Mouse (Mus musculus) midbrain, embryonic 16.5 days (tissue): ENCODE measurements around the gene Htr1b. TPM values are rescaled to one million over a fixed set of nuclear protein-coding genes. Genes with fewer than 3 reads are reported as not detected.

Source experiments
- ATAC-seq: fragments of 200-750 bp; cut with Nextera tagmentation; 2 replicates; pipeline ENCODE4 v1.8.0; 2017; ENCODE audit warnings: moderate TSS enrichment
- H3K27ac ChIP-seq: fragments of 300-500 bp; sonication (generic); 2 replicates; pipeline ENCODE4 v1.5.1; 2014; ENCODE audit warnings: mild to moderate bottlenecking, low read length, mixed read lengths
- H3K27me3 ChIP-seq: fragments of 300-500 bp; sonication (generic); 2 replicates; pipeline ENCODE4 v1.6.1; 2014; ENCODE audit warnings: low read depth, low read length, mixed read lengths; ENCODE audit not compliant: control insufficient read depth, insufficient read depth
- H3K36me3 ChIP-seq: fragments of 300-500 bp; sonication (generic); 2 replicates; pipeline ENCODE4 v1.6.1; 2014; ENCODE audit warnings: mild to moderate bottlenecking, low read length, moderate library complexity, mixed read lengths; ENCODE audit not compliant: control insufficient read depth, insufficient read depth
- H3K4me1 ChIP-seq: fragments of 300-500 bp; sonication (generic); 2 replicates; pipeline ENCODE4 v1.6.1; 2014; ENCODE audit warnings: mild to moderate bottlenecking, low read length, mixed read lengths; ENCODE audit not compliant: control insufficient read depth, insufficient read depth
- H3K4me2 ChIP-seq: fragments of 300-500 bp; sonication (generic); 2 replicates; pipeline ENCODE4 v1.6.1; 2014; ENCODE audit warnings: mild to moderate bottlenecking, low read length, mixed read lengths
- H3K4me3 ChIP-seq: fragments of 300-500 bp; sonication (generic); 2 replicates; pipeline ENCODE4 v1.5.1; 2014; ENCODE audit warnings: low read depth, mild to moderate bottlenecking, low read length, moderate library complexity, mixed read lengths
- H3K9ac ChIP-seq: fragments of 300-500 bp; sonication (generic); 2 replicates; pipeline ENCODE4 v1.6.1; 2014; ENCODE audit warnings: low read depth, low read length, mixed read lengths
- H3K9me3 ChIP-seq: fragments of 300-500 bp; sonication (generic); replicated peaks from 2 replicates; pipeline ENCODE4 v1.6.1; 2014; ENCODE audit warnings: mild to moderate bottlenecking, low read length, mixed read lengths; ENCODE audit not compliant: control insufficient read depth, poor library complexity, severe bottlenecking
- WGBS: fragments of 180-500 bp; shearing (Covaris S2); extraction: QIAGEN DNeasy Blood & Tissue Kit; methylation state at CpG from one replicate; pipeline ENCODE4 v1.1.7; 2014; 5-methylcytosine and 5-hydroxymethylcytosine counted together
- polyA plus RNA-seq: library from polyadenylated mRNA; unstranded; fragments of >200 nt; fragmentation: Nextera tagmentation; extraction: Ambion mirVana; gene quantifications from 2 replicates; pipeline ENCODE4 v1.2.1, GENCODE M21; 2015

The Htr1b gene
- polyA plus RNA-seq, 1 experiment from 2014 or later, result 7.0 TPM

GRCm38 (mm10) chr9:81626899-81627606 is 6.6 kb downstream of the Htr1b start:
- Histone ChIP-seq H3K27me3 (peaks cover 3% of the 10 kb centered on the region), H3K4me2 (no peak overlapping the region), H3K4me1 (peaks cover 2% of the 10 kb centered on the region; the same call in 1 of the 2 replicates), H3K36me3 (no peaks in the 10 kb centered on the region), H3K9me3 (no peaks in the 10 kb centered on the region), H3K4me3 (no peak overlapping the region), H3K27ac (no peak overlapping the region), H3K9ac (no peak overlapping the region)
- 34% methylated on average over 9 of the region's 9 CpGs for WGBS
- peak; percentile 83 for ATAC-seq

GRCm38 (mm10) chr9:81625898-81626297 is 7.7 kb downstream of the Htr1b start:
- no peaks in the 10 kb centered on the region for H3K4me1 ChIP-seq
- H3K9ac ChIP-seq, result no peak overlapping the region
- no peak overlapping the region for H3K4me2 ChIP-seq
- no peaks in the 10 kb centered on the region for H3K9me3 ChIP-seq
- no peak for ATAC-seq
- no peak overlapping the region for H3K4me3 ChIP-seq
- H3K36me3 ChIP-seq, result no peaks in the 10 kb centered on the region
- no peaks in the 10 kb centered on the region for H3K27me3 ChIP-seq
- H3K27ac ChIP-seq, result no peak overlapping the region

- Histone ChIP-seq H3K9ac (no peak overlapping the region), H3K4me2 (no peak overlapping the region), H3K4me1 (no peaks in the 10 kb centered on the region), H3K4me3 (no peak overlapping the region), H3K9me3 (no peaks in the 10 kb centered on the region), H3K27me3 (no peaks in the 10 kb centered on the region), H3K36me3 (no peaks in the 10 kb centered on the region), H3K27ac (no peak overlapping the region)
- WGBS, result 23% methylated on average over 5 of the region's 5 CpGs
- no peak for ATAC-seq
These were observed 10.8 kb downstream of the Htr1b start for GRCm38 (mm10) chr9:81622873-81623272.

- H3K9me3 ChIP-seq, result no peaks in the 10 kb centered on the region
- H3K9ac ChIP-seq, result no peak overlapping the region
- H3K4me2 ChIP-seq, result no peak overlapping the region
- no peaks in the 10 kb centered on the region for H3K27me3 ChIP-seq
- no peak overlapping the region for H3K4me3 ChIP-seq
- 76% methylated on average over 4 of the region's 4 CpGs for WGBS
- no peak for ATAC-seq
- no peaks in the 10 kb centered on the region for H3K36me3 ChIP-seq
- no peak overlapping the region for H3K27ac ChIP-seq
- no peaks in the 10 kb centered on the region for H3K4me1 ChIP-seq
These were observed 22.6 kb downstream of the Htr1b start for GRCm38 (mm10) chr9:81611022-81611421.

Other genes starting within 250 kb of the Htr1b start
- gene Mei4, start 229.8 kb upstream of the Htr1b start, polyA plus RNA-seq, result 2.2 and 3.2 TPM in 2 replicates